Mouse (Mus musculus) MEL (cell line): ENCODE results near the gene Hist1h1c. TPM values are rescaled to one million over a fixed set of nuclear protein-coding genes. Genes with fewer than 3 reads are reported as not detected.
A peak's percentile ranks its signal among the peaks of the same experiment; 100 is the strongest.

Experiments
- DNase-seq: peaks from one replicate; pipeline ENCODE4 v3.0.0; 2011; ENCODE audit warnings: low read depth, low spot score
- H3K27ac ChIP-seq: 2 replicates; pipeline ENCODE4 v1.5.1; 2012; ENCODE audit warnings: low read depth, mild to moderate bottlenecking, control low read depth, low read length, moderate library complexity; ENCODE audit not compliant: control insufficient read depth
- H3K27me3 ChIP-seq, 2 experiments: fragments of 150-350 bp in 1 of 2; sonication (generic) in 1 of 2; 2 replicates each; pipeline ENCODE4 v1.6.1; 2012; ENCODE audit warnings: low read length in 2 of 2, mild to moderate bottlenecking in 2 of 2, improper control_type of control experiment in 1 of 2, moderate library complexity in 1 of 2; ENCODE audit not compliant: insufficient read depth in 2 of 2, control insufficient read depth in 1 of 2
- H3K36me3 ChIP-seq, 2 experiments: 2 replicates each; pipeline ENCODE4 v1.6.1; 2012 to 2014; ENCODE audit warnings: low read length in 2 of 2, improper control_type of control experiment in 1 of 2, inconsistent platforms in 1 of 2, mild to moderate bottlenecking in 1 of 2; ENCODE audit not compliant: insufficient read depth in 2 of 2, control insufficient read depth in 1 of 2
- H3K4me1 ChIP-seq, 2 experiments: fragments of 150-350 bp in 1 of 2; sonication (generic) in 1 of 2; 2 replicates each; pipeline ENCODE4 v1.6.1; 2012; ENCODE audit warnings: low read length in 2 of 2, improper control_type of control experiment in 1 of 2, mild to moderate bottlenecking in 1 of 2; ENCODE audit not compliant: insufficient read depth in 2 of 2, control insufficient read depth in 1 of 2
- H3K4me3 ChIP-seq, 2 experiments: fragments of 150-350 bp in 1 of 2; sonication (generic) in 1 of 2; 2 replicates each; pipeline ENCODE4 v1.5.1; 2012; ENCODE audit warnings: low read depth in 2 of 2, low read length in 2 of 2, mild to moderate bottlenecking in 2 of 2, moderate library complexity in 2 of 2, control low read depth in 1 of 2, improper control_type of control experiment in 1 of 2; ENCODE audit not compliant: control insufficient read depth in 1 of 2, insufficient read depth in 1 of 2
- H3K79me2 ChIP-seq: 2 replicates; pipeline ENCODE4 v1.6.1; 2012; ENCODE audit warnings: mild to moderate bottlenecking, low read length, moderate library complexity; ENCODE audit not compliant: control insufficient read depth, poor library complexity, insufficient read depth
- H3K9ac ChIP-seq: 2 replicates; pipeline ENCODE4 v1.6.1; 2012; ENCODE audit warnings: low read depth, mild to moderate bottlenecking, control low read depth, low read length, moderate library complexity; ENCODE audit not compliant: control insufficient read depth, poor library complexity, severe bottlenecking
- H3K9me3 ChIP-seq: fragments of 150-350 bp; sonication (generic); replicated peaks from 2 replicates; pipeline ENCODE4 v1.6.1; 2012; ENCODE audit warnings: mild to moderate bottlenecking, low read length, improper control_type of control experiment, moderate library complexity; ENCODE audit not compliant: insufficient read depth
- BHLHE40 ChIP-seq: IDR thresholded peaks from 2 replicates; pipeline ENCODE4 v1.6.1; 2012; ENCODE audit warnings: low read depth, mild to moderate bottlenecking, inconsistent platforms, low read length, improper control_type of control experiment, borderline replicate concordance
- CHD2 ChIP-seq: IDR thresholded peaks from 2 replicates; pipeline ENCODE4 v1.6.1; 2011; ENCODE audit warnings: low read length, improper control_type of control experiment
- CTCF ChIP-seq, 3 experiments: IDR thresholded peaks in 2 of 3; conservative IDR thresholded peaks in 1 of 3; 2 replicates each; pipeline ENCODE4 v1.5.1; 2011 to 2012; ENCODE audit warnings: low read length in 3 of 3, low read depth in 2 of 3, mild to moderate bottlenecking in 2 of 3, improper control_type of control experiment in 1 of 3, inconsistent platforms in 1 of 3, mixed read lengths in 1 of 3, moderate library complexity in 1 of 3; ENCODE audit not compliant: control insufficient read depth in 1 of 3, insufficient read depth in 1 of 3, poor library complexity in 1 of 3, severe bottlenecking in 1 of 3
- E2F4 ChIP-seq: IDR thresholded peaks from 2 replicates; pipeline ENCODE4 v1.6.1; 2011; ENCODE audit warnings: low read depth, low read length, improper control_type of control experiment, borderline replicate concordance
- GATA1 ChIP-seq: IDR thresholded peaks from 2 replicates; pipeline ENCODE4 v1.6.1; 2011; ENCODE audit warnings: low read depth, low read length, improper control_type of control experiment
- HCFC1 ChIP-seq: IDR thresholded peaks from 2 replicates; pipeline ENCODE4 v1.6.1; 2012; ENCODE audit warnings: low read depth, mild to moderate bottlenecking, inconsistent platforms, low read length, improper control_type of control experiment, moderate library complexity
- JUND ChIP-seq: IDR thresholded peaks from 2 replicates; pipeline ENCODE4 v1.6.1; 2011; ENCODE audit warnings: low read depth, mild to moderate bottlenecking, improper control_type of control experiment, low read length
- MAX ChIP-seq: IDR thresholded peaks from 2 replicates; pipeline ENCODE4 v1.6.1; 2011; ENCODE audit warnings: low read length, improper control_type of control experiment
- MEF2A ChIP-seq: IDR thresholded peaks from 2 replicates; pipeline ENCODE4 v1.6.1; 2014; ENCODE audit warnings: low read depth, mild to moderate bottlenecking, inconsistent platforms, low read length, improper control_type of control experiment; ENCODE audit not compliant: poor library complexity, insufficient replicate concordance, severe bottlenecking; ENCODE audit errors: extremely low read depth
- MYB ChIP-seq: IDR thresholded peaks from 2 replicates; pipeline ENCODE4 v1.6.1; 2011; ENCODE audit warnings: mild to moderate bottlenecking, low read depth, low read length, improper control_type of control experiment
- MYC ChIP-seq: IDR thresholded peaks from 2 replicates; pipeline ENCODE4 v1.6.1; 2011; ENCODE audit warnings: low read depth, mild to moderate bottlenecking, low read length, improper control_type of control experiment, moderate library complexity
- NRF1 ChIP-seq: IDR thresholded peaks from 2 replicates; pipeline ENCODE4 v1.6.1; 2014; ENCODE audit warnings: low read depth, mild to moderate bottlenecking, inconsistent platforms, low read length, improper control_type of control experiment, moderate library complexity; ENCODE audit not compliant: poor library complexity, insufficient read depth, severe bottlenecking
- POLR2A ChIP-seq, 2 experiments: IDR thresholded peaks; 2 replicates each; pipeline ENCODE4 v1.6.1; 2011 to 2012; ENCODE audit warnings: low read length in 2 of 2, mild to moderate bottlenecking in 2 of 2, control low read depth in 1 of 2, improper control_type of control experiment in 1 of 2, low read depth in 1 of 2, moderate library complexity in 1 of 2; ENCODE audit not compliant: control insufficient read depth in 1 of 2, insufficient read depth in 1 of 2, poor library complexity in 1 of 2
- POLR2AphosphoS2 ChIP-seq: IDR thresholded peaks from 2 replicates; pipeline ENCODE4 v1.6.1; 2011; ENCODE audit warnings: low read length, improper control_type of control experiment
- POLR2AphosphoS5 ChIP-seq: IDR thresholded peaks from 2 replicates; pipeline ENCODE4 v1.6.1; 2012; ENCODE audit warnings: low read depth, borderline replicate concordance, mild to moderate bottlenecking, inconsistent platforms, low read length, moderate library complexity, mixed read lengths
- RAD21 ChIP-seq: IDR thresholded peaks from 2 replicates; pipeline ENCODE4 v1.6.1; 2011; ENCODE audit warnings: mild to moderate bottlenecking, low read depth, low read length, improper control_type of control experiment
- RCOR1 ChIP-seq: IDR thresholded peaks from 2 replicates; pipeline ENCODE4 v1.6.1; 2012; ENCODE audit warnings: low read depth, mild to moderate bottlenecking, inconsistent platforms, low read length, improper control_type of control experiment
- SIN3A ChIP-seq: IDR thresholded peaks from 2 replicates; pipeline ENCODE4 v1.6.1; 2012; ENCODE audit warnings: low read length, improper control_type of control experiment, inconsistent platforms
- TAL1 ChIP-seq: IDR thresholded peaks from 2 replicates; pipeline ENCODE4 v1.6.1; 2012; ENCODE audit warnings: mild to moderate bottlenecking, inconsistent platforms, low read length, moderate library complexity, mixed read lengths
- TBP ChIP-seq: IDR thresholded peaks from 2 replicates; pipeline ENCODE4 v1.8.0; 2011; ENCODE audit warnings: low read depth, low read length, improper control_type of control experiment
- TCF12 ChIP-seq: IDR thresholded peaks from 2 replicates; pipeline ENCODE4 v1.6.1; 2014; ENCODE audit warnings: low read depth, mild to moderate bottlenecking, inconsistent platforms, low read length, improper control_type of control experiment, moderate library complexity
- UBTF ChIP-seq: IDR thresholded peaks from 2 replicates; pipeline ENCODE4 v1.6.1; 2012; ENCODE audit warnings: low read depth, mild to moderate bottlenecking, inconsistent platforms, low read length, improper control_type of control experiment, moderate library complexity, borderline replicate concordance; ENCODE audit not compliant: insufficient read depth
- USF1 ChIP-seq: IDR thresholded peaks from 2 replicates; pipeline ENCODE4 v1.6.1; 2014; ENCODE audit warnings: low read depth, mild to moderate bottlenecking, inconsistent platforms, low read length, improper control_type of control experiment, moderate library complexity
- USF2 ChIP-seq, 2 experiments: IDR thresholded peaks; 2 replicates each; pipeline ENCODE4 v1.6.1; 2011 to 2012; ENCODE audit warnings: improper control_type of control experiment in 2 of 2, low read length in 2 of 2, borderline replicate concordance in 1 of 2, inconsistent platforms in 1 of 2, low read depth in 1 of 2, mild to moderate bottlenecking in 1 of 2; ENCODE audit not compliant: insufficient read depth in 1 of 2
- ZC3H11A ChIP-seq: IDR thresholded peaks from 2 replicates; pipeline ENCODE4 v1.6.1; 2012; ENCODE audit warnings: low read depth, mild to moderate bottlenecking, inconsistent platforms, low read length, improper control_type of control experiment
- ZKSCAN1 ChIP-seq: IDR thresholded peaks from 2 replicates; pipeline ENCODE4 v1.6.1; 2012; ENCODE audit warnings: low read depth, mild to moderate bottlenecking, inconsistent platforms, low read length, improper control_type of control experiment, moderate library complexity
- ZNF384 ChIP-seq: IDR thresholded peaks from 2 replicates; pipeline ENCODE4 v1.6.1; 2012; ENCODE audit warnings: low read depth, mild to moderate bottlenecking, inconsistent platforms, low read length, improper control_type of control experiment
- polyA plus RNA-seq, 2 experiments: library from polyadenylated mRNA; stranded (reverse) in 1 of 2; unstranded in 1 of 2; fragments of >175 nt in 1 of 2; fragments of >200 nt in 1 of 2; gene quantifications; 2 replicates each; pipeline versions ENCODE4 v1.2.1 to v1.2.4; 2012; ENCODE audit warnings: low replicate concordance in 2 of 2, low read depth in 1 of 2; ENCODE audit not compliant: insufficient read length in 2 of 2, insufficient read depth in 1 of 2, missing spikeins in 1 of 2
- total RNA-seq: library from RNA; depleted of rRNA; stranded (reverse); fragments of 300-350 nt; gene quantifications from 2 replicates; pipeline ENCODE4 v1.2.3, GENCODE M21; 2012

The Hist1h1c gene
- total and polyA plus RNA-seq, 3 experiments: 3.8 to 348 TPM; not detected in 1

GRCm38 (mm10) chr13:23756790-23757189 is 18.2 kb downstream of the Hist1h1c start, which contains the start of gene Hist1h4b:
TSS of gene Hist1h4b (plus strand) at chr13:23757013.
- H3K9ac ChIP-seq: peak within 1 kb of the TSS; percentile 67
- no peaks in the 10 kb centered on the region for H3K27me3 ChIP-seq
- no peaks in the 10 kb centered on the region; the same call in 1 of the 2 replicates for H3K79me2 ChIP-seq
- DNase-seq: peak; percentile 97
- peaks cover 0 to 11% of the 10 kb centered on the region in 2 experiments; a peak in 2 of 4 replicates for H3K4me1 ChIP-seq
- TF ChIP-seq TBP: peak; percentile 99
- TF ChIP-seq ZC3H11A: no peak
- TF ChIP-seq POLR2A (IDR thresholded peaks at IDR 0.05; ENCODE audit: control insufficient read depth in 1 of 2, insufficient read depth in 1 of 2, low read depth in 1 of 2, low read length in 2 of 2, poor library complexity in 1 of 2): peak in 1 of 2 experiments; percentile 98; a peak in 2 of 4 replicates
- TF ChIP-seq POLR2AphosphoS5: peak; percentile 98; the same call in 1 of the 2 replicates
- TF ChIP-seq MEF2A: no peak
- TF ChIP-seq TCF12: no peak
- TF ChIP-seq NRF1: no peak
- no peak for TF ChIP-seq HCFC1
- TF ChIP-seq MYC: no peak
- TF ChIP-seq MAX: no peak
- no peak for TF ChIP-seq CHD2
- H3K4me3 ChIP-seq: peak within 1 kb of the TSS in 1 of 2 experiments; percentile 30; a peak in 1 of 4 replicates
- H3K27ac ChIP-seq: peak within 1 kb of the TSS; percentile 81
- no peaks in the 10 kb centered on the region for H3K9me3 ChIP-seq
- H3K36me3 ChIP-seq: peaks cover 0 to 49% of the 10 kb centered on the region in 2 experiments; a peak in 2 of 4 replicates

GRCm38 (mm10) chr13:23757211-23757773 is 18.7 kb downstream of the Hist1h1c start:
- H3K9me3 ChIP-seq: no peaks in the 10 kb centered on the region
- DNase-seq: peak; percentile 92
- H3K4me3 ChIP-seq: peak overlapping the region in 1 of 2 experiments; percentile 30; a peak in 1 of 4 replicates
- TF ChIP-seq TCF12 (no peak), ZNF384 (no peak), JUND (no peak), POLR2AphosphoS5 (peak; percentile 98; the same call in 1 of the 2 replicates), TAL1 (no peak), BHLHE40 (no peak), RCOR1 (no peak), SIN3A (no peak), RAD21 (no peak), ZKSCAN1 (no peak), POLR2A (IDR thresholded peaks at IDR 0.05; ENCODE audit: control insufficient read depth in 1 of 2, insufficient read depth in 1 of 2, low read depth in 1 of 2, low read length in 2 of 2, poor library complexity in 1 of 2) (peak; percentile 97 to 100), HCFC1 (no peak), CTCF (IDR thresholded peaks at IDR 0.05 in 2 of 3, conservative IDR thresholded peaks at IDR 0.05 in 1 of 3; ENCODE audit: control insufficient read depth in 1 of 3, insufficient read depth in 1 of 3, low read depth in 2 of 3, low read length in 3 of 3, poor library complexity in 1 of 3, severe bottlenecking in 1 of 3) (no peak), USF1 (no peak), GATA1 (no peak), POLR2AphosphoS2 (no peak), TBP (peak; percentile 39; the same call in 1 of the 2 replicates), USF2 (IDR thresholded peaks at IDR 0.05; ENCODE audit: borderline replicate concordance in 1 of 2, insufficient read depth in 1 of 2, low read depth in 1 of 2, low read length in 2 of 2) (no peak), MAX (no peak), E2F4 (no peak), UBTF (peak; percentile 92; the same call in 1 of the 2 replicates), MYB (no peak)
- H3K4me1 ChIP-seq: peaks cover 0 to 11% of the 10 kb centered on the region in 2 experiments; a peak in 2 of 4 replicates
- H3K9ac ChIP-seq: peak overlapping the region; percentile 67
- H3K36me3 ChIP-seq: peaks cover 0 to 49% of the 10 kb centered on the region in 2 experiments; a peak in 2 of 4 replicates
- no peaks in the 10 kb centered on the region for H3K27me3 ChIP-seq
- H3K27ac ChIP-seq: peak overlapping the region; percentile 81
- H3K79me2 ChIP-seq: no peaks in the 10 kb centered on the region; the same call in 1 of the 2 replicates
